Mouse (Mus musculus) adrenal gland, postnatal 25 days (tissue): ENCODE data around the gene Mael. TPM values are rescaled to one million over a fixed set of nuclear protein-coding genes. Genes with fewer than 3 reads are reported as not detected.

Source experiments
- DNase-seq: peaks from one replicate; pipeline ENCODE4 v3.0.0; 2021; ENCODE audit warnings: mixed read lengths
- total RNA-seq: library from RNA; stranded (reverse); gene quantifications from 2 replicates; pipeline ENCODE4 v1.2.3, GENCODE M21; 2021

The Mael gene
- total RNA-seq, 1 experiment from 2014 or later: not detected

DNA sequence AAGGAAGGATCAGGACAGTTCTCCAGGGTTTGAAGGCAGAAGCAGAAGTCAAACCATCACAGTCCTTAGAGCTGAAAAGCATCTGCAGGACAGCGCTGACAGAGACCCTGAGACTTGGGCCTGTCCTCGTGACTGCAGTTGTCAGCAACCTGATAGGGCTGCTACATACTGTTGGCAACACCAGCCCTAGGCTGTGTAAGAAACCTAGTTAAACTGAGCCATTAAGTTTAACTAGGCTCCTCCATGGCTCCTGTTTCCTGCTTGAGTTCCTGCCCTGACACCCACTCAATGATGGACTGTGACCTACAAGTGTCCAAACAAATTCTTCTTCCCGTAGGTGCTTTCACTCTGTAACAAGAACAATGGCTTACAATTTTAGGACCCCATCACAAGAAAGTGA, 33.4 kb downstream of the Mael start:
- no peak for DNase-seq

DNA sequence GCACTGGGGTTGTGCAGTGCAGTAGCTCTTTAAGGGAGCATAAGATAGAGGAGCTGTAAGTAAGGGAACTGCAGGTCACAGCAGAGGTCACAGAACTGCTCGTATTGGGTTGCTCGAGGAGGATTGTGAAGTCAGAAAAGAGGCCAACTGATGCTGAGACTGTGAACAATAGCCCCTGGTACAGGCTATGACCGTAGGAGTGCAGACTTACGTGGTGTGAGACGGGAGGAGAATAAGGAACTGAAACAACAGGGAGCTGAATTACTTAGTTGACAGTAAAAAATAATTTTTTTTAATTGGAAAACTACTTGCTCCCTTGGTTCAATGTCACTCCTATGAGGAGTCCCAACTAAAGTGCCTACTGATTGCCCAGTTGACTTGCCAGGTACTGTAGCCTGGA, 34.4 kb downstream of the Mael start:
- DNase-seq: no peak

DNA sequence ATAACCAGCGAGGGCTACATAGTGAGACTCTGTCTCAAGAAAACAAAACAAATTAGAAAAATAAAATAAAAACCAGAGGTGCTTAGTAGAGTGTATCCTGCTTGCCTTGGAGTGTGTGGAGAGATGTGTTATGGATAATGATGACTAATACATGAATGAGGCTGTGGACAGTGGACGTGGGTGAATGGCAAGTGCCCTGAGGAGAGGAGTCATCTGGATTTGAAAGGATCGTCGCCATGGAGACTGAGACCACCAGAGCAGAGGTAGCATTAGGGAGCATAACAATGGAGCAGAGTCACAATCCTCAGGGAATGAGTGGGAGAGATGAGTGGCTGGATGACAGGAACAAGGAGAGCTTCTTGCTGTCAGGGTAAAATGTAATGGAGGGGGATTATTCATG, 48.7 kb downstream of the Mael start:
- DNase-seq: no peak

DNA sequence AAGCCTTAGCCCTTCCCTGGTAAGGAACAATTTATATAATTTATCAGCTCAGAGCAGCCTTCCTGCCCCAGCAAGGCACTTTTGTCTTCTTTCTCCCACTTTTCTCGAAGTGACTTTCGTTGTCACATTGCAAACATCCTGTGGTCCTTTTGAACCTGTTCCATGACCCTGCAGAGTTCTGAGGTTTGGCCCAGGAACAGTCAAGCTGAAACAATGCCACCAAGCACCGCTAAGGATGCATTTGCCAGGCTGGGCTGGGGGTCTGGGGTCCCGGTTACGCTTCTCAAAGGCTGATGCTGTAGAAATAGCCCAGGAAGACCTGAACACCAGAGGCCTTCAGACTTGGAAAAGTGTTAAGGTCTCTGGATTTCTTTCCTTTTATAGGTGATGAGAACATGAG, 53.2 kb downstream of the Mael start:
- no peak for DNase-seq

DNA sequence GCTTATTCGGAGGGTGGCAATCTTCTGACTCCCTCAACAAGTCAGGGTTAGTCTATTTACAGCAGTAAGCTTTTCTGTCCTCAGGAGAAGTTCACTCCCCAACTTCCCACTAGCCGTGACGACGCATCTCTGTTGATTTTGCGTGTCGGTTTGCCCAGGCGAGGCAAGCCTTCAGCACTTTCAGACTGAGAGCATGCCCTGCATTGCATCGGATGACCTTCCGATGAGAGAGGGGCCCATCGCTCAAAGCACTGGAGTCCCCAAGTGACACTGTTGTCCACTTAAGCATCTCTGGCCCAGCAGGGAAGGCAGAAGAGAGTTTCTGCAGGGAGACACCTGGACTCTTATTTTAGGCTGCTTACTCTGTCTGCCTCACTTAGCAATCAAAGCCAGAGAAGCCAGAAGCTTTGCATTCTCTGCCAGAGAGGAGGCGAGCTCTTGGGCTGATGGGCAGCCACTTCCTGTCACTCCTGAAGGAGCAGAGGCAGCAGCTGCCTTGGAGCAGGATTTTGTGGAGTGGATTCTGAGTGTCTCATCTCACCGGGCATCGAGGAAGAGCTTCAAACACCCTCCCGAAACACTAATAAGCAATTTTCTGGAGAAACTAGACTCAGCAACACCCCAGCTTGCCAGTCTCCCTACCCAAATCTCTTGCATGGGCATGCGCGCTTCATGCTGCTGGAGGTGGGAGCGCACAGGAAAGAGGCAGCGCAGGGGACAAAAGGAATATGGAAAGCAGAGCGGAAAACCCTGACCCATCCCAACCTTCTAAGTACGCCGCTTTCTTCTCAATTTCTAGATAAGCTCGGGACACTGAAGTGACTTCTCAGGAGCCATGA, 53.9 kb downstream of the Mael start:
- no peak for DNase-seq

DNA sequence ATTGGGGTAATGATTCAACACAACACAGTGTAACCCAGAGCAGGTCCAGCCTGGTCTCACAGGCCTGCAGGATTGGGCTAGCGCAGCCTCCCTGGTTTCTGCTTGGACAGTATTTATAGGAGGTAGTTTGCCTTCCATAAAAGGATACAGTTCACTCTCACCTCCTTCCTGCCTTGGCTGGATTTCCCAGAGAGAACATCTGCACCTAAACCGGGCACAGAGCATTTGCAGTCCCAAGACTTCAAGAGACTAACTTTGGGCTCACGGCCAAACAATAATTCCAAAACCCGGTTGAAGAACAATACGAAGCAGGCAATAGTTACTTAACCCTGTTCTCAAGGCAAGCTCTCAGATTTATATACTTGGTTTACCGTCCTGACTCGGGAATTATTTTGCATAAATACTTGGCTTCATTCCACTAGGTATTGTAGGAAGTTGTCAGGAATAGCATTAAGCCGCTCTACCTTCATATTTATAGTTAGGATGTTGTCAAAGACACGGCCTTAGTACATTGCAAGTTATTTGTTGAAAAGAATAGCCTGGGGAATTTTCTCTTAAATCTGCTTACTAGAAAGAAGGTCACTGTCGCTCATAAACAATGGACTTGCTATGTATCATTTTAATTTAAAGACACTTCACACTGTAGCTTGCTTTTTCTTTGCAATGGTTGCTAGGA, 55.5 kb downstream of the Mael start:
- DNase-seq: no peak

DNA sequence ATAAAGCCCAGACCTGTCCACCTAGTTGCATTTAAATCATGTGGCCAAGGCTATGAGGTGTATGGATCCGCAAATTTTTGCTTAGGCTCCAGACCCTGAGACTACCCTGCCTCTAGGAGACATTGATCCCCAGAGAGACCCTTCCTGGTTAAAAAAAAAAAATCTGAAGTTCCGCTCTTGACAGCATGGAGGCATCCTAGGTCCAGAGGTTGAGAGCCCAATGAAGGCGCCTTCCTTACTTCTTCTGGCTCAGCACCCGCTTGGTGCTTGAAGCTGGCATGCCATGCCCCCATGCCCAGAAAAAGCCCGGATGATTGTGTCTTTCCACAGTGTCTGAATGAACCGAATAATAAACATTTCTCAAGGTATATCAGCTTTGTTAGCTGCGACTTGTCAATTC, 57.0 kb downstream of the Mael start:
- no peak for DNase-seq

DNA sequence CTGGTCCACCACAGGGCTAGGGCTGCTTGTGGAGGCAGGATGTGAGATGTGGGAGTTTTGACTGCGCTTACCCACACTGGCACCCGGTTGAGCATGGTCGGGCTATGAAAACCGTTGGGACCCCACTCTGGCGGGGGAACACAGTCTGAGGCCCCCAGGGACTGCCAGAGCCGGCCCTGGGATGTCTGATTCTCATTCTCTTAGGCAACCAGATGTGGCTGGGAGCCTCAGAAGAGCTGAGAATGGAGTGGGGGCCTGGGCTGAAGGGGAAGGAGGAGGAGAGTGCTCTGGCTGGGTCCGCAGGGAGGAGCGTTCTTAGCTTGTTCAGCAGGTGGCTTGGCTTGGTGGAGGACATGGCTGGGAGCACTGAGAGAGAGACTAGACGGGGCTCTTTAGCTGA, 64.9 kb downstream of the Mael start:
- no peak for DNase-seq

DNA sequence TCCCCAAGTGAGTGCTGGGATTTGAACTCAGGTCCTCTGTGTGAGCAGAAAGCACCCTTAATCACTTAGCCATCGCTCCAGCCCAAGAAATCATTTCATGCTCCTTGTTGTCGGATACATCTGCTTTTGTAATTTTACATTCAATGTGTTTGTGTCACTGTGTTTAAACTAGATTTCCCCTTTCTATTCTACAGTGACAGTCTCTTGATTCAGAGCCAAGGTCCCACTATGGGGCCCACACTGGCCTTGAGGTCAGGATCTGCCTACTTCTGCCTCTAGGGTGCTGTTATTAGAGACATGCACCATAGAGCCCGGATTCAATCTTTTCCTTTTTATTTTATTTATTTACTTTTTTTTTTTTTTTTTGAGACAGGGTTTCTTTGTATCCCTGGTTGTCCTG, 65.6 kb downstream of the Mael start:
- no peak for DNase-seq

DNA sequence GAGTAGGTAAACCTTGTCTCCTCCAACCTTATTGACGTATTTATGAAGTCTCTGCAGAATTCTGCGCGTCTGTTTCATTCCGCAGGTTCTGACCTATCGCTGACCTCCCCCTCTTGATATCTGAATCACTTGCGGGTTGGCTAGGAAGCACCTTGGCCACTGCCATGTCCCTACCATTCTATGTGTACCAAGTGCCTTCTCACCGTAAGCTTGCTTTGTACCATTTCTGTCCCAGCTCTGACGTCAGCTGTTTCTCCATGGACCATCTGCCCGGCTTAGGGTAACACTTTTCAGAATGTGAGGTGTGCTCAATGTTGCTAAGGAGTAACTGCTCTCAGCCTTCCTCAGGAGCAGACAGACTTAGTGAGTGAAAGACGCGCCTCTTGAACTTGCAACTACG, 67.7 kb downstream of the Mael start:
- DNase-seq: no peak

DNA sequence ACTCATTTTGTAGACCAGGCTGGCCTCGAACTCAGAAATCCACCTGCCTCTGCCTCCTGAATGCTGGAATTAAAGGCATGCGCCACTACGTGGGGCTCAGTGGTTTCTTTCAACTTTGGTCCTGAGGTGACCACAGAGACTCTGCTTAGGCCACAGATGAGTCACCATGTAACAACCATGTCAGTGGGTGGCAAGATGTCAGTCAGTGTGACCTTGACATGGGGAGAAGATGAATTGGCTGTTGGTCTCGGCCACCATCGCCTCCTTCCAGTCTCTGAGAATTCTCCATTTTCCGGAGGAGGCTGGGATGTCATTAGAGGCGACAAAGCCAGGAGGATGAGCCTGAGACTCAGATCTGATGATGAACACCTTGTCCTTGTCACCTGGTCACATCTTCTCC, 68.8 kb downstream of the Mael start:
- no peak for DNase-seq

DNA sequence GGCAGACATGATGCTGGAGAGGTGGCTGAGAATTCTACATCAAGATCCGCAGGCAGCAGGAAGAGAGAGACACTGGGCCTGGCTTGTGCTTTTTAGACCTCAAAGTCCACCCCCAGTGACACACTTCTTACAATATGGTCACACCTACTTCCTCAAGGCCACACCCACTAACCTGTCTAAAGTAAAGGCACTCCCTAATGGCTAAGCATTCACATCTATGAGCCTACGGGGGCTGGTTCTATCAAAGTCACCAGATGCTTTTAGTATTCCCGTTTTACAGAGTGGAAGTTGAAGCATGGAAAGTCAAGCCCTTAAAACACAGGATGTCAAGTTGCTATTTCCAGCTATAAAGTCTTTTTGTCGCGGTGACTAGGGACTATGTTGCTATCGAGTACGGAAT, 70.5 kb downstream of the Mael start:
- no peak for DNase-seq

DNA sequence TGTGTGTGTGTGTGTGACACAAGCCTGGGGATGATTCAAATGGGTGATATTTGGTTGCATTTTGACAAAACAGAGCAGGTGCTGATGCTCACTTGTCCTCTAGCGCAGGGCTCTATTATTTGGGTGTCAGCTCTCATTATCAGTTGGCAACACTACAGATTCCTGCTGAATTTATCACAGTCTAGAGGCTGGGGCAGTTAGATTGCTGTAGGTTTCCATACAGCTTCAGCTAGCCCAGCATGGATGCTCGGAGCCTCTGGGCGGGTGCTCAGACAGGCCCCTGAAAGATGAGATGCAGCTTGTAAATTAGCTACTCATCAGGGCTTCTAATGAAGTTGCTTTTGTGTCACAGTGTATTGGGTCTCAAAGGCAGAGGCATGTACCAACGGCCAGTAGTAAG, 71.1 kb downstream of the Mael start:
- no peak for DNase-seq

DNA sequence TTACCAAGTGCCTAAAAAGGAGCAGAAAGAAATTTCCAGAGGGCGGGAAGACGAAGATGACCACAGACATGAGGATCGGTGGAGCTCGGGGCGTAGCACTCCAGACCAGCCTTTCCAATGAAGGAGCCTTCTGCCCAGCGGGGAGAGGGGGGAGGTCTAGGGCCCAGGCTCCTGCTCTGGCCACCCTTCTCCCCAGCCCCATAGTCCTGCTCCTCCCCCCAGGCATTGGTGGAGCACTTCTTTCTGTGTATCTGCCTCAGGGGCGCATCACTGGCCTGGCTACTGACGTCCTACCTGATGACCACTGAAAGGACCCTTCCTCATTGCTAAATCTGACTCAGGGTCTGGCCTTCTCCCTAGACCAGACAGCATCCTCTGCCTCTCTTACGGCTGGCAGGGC, 73.4 kb downstream of the Mael start:
- no peak for DNase-seq

DNA sequence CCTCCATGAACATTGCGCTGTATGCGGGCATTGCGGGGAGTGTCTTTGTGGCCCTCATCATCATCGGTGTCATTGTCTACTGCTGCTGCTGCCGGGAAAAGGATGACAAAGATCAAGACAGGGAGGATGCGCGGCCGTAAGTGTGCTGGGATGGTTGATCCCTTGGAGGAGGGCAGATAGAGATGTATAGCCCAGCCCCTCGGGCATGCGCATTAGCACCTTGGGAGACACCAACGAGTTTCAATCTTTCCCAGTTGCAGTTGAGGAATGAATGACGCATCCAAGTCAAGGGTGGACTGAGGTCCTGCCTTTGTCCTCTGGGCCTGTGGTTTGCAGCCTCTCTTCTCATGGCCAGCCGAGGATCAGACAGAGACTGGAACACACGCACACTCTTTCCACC, 74.0 kb downstream of the Mael start:
- DNase-seq: no peak

DNA sequence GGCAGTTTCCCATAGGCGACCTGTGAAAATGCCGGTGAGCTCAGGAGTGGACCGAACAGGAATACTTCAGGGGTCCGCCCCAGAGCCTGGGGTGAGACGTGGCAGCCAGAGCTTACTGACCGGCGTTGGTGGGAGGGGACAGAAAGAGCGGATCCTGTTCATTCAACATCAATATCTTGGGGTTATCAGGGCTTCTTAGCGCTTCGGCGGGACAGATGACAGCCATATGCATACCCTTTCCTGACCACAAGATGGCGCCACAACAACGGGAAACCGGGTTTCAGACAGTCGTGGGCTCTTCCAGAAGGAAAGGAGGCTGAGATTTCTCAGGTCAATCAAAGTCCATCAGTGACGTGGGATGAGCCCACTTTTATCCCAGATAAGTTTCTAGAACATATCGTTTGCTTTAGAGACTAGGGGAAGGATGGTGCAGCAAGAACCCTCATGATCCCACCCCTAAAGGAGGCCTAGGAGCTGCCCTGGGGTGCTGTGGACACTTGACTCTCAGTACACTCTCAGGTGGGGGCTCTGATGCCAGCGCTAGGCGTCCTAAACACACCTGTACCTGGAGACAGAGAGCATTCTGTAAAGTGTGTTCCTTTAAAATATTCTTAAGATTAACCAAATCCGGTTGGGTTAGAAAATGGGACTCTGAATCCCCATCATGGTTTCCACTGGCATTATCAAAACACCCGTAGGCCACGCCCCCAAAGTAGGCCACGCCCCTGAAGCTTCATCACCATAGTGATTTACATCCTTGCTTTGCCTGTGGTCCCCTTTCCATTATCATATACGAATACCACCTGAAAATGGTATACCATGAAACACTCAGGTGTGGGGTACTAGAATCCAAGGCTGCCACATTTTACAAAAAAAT, 77.7 kb downstream of the Mael start:
- peak; percentile 76 for DNase-seq

DNA sequence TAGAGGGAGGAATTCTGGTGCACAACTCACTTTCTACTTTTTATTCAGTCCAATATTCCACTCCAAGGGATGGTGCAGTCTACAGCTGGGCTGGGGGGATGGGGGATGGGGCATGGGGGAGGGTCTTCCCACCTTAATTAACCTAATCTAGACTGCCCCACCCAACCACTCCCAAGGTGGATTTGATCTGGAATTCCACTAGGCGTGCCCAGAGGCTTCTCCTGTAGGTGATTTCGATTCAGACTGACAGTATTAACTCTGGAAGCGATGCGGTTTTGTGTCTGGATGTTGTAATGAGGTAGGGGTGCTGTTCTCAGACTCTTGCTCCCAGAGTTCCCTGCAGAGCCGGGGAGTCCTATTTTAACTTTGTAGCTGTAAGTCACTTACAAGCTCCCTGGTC, 78.4 kb downstream of the Mael start:
- DNase-seq: no peak

DNA sequence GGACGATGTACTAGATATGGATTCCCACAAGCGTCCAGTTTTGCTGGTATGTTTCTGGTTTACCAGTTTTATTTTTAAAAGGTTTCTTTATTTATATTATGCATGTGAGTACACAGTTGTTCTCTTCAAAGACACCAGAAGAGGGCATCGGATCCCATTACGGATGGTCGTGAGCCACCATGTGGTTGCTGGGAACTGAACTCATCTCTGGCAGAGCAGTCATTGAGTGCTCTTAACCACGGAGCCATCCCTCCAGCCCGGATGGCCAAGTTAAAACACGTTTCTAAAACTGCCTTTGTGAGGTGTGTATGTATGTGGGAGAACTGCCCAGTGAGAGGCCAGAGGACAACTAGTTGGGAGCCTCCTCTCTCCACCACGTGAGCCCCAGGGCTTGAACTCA, 79.9 kb downstream of the Mael start:
- DNase-seq: no peak

DNA sequence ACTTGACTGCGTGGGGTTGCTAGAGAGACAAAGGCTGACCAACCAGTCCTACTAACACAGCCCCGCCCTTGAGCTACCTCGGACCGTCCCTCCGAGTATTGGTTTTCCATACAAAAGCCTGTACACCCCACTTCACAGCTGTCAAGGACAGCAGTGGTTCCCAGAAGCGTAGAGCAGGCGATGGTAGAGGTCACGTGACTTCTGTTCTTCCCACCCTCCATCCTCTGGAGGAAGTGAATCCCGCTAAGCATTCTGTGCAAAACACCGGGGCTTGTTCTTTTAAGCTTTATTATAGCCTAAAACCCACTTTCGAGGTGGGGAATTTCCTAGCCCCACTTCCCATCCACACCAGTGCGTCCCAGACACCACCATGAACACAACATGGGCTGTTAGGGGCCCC, 80.8 kb downstream of the Mael start:
- DNase-seq: no peak

DNA sequence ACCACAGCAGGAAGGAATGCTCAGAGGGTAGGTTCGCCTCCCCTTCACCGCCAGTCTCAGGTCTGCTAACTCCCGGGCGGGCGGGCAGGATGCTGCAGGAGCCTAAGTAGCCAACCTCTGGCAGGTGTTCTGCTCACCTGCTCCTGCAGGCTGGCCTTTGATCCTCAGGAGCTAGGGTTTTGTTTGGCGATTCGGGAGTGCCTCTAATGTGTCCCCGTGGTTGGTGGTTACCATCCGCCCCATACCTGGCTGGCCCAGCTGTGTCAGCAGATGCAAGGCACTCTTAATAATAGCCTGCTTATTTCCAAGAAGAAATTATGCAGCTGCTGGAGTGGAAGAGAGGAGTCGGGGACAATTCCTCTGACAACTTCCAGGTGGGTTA, 83.4 kb downstream of the Mael start:
- DNase-seq: no peak

DNA sequence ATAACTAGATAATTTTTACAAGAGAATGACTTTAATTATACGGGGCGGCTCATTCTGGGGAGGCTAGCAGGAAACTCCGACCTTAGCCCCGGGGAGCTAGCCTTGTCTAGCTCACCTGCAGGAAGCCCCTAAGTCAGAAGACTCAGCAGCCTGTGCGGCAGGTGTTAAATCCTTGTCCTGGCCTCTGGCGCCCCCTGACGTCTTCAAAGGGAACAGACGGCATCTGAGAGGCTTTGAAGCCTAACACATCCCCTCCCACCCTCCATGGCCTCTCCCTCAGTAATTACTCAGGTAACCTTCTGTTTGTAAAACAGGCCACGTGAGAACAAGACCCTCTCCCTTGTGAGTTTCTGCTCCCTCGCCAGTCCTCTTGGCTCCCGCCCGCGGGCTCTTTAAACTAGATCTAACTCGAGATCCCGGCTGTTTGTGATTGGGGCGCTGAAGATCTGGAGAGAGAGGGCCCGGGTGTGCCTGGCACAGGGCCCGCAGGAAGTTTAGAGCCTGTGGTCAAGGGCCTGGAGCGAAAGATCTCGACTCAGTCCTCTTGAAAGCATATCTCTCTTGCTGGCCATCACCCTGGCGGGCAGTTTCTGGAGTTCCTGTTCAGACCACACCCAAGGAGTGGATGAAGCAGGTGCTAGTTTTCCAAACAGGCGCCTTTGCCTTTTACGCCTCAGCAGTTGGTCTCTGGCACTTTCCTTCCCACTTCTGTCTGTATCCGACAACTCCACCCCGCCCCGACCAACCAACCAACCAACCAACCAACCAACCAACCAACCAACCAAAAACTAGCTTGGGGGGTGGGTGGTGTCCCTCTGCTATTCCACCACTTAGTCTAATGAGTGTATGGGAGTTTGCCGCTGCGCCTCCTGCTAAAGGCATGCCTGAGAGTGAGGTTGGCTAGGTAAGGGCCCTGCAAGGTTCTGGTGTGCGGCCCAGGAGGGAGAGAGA, 84.1 kb downstream of the Mael start:
- peak; percentile 78 for DNase-seq
